ENCODE assay signal across 20 mouse cellular contexts in genomic region chr19:45565925-45566715, GRCm38 (mm10). TPM values are rescaled to one million over a fixed set of nuclear protein-coding genes. Genes with fewer than 3 reads are reported as not detected.
DNase-seq lines count a peak whose midpoint lies in the region; ATAC-seq and TF ChIP-seq lines count a peak whose summit lies in the region.
"Had no signal": no experiment of that assay in that cellular context is flagged by ENCODE, and none has a peak within 500 bp of the region (broad histone marks: within the 10 kb centered on the region; RNA-seq: fewer than 3 reads in every experiment).

No protein-coding gene starts in this region.

- H3K27me3 ChIP-seq in lung, embryonic 14.5 days (ENCODE audit: insufficient read depth, low read length): no peaks in the 10 kb centered on the region
- H3K27me3 ChIP-seq in hindbrain, embryonic 16.5 days (replicated peaks; ENCODE audit: control insufficient read depth, insufficient read depth, low read length): no peaks in the 10 kb centered on the region
- H3K27me3 ChIP-seq in stomach, embryonic 16.5 days (ENCODE audit: control insufficient read depth, insufficient read depth, low read length): no peaks in the 10 kb centered on the region
- H3K27me3 ChIP-seq: intestine, embryonic 15.5 days; limb, embryonic 15.5 days; neural tube, embryonic 12.5 days had no signal

- no peak for TF ChIP-seq CTCF in lung, embryonic 14.5 days (IDR thresholded peaks at IDR 0.05; ENCODE audit: low read depth)

- no peak overlapping the region for H3K9ac ChIP-seq in lung, embryonic 14.5 days
- no peak overlapping the region for H3K9ac ChIP-seq in hindbrain, embryonic 16.5 days (ENCODE audit: low read depth, low read length)
- H3K9ac ChIP-seq in stomach, embryonic 16.5 days (ENCODE audit: low read length): peak overlapping the region; percentile 28; the same call in 1 of the 2 replicates
- H3K9ac ChIP-seq: forebrain, embryonic 12.5 days; intestine, embryonic 15.5 days; limb, embryonic 15.5 days; neural tube, embryonic 12.5 days had no signal

- no peaks in the 10 kb centered on the region for H3K9me3 ChIP-seq in lung, embryonic 14.5 days (ENCODE audit: low read depth, low read length)
- H3K9me3 ChIP-seq in hindbrain, embryonic 16.5 days (ENCODE audit: control insufficient read depth, low read length): no peaks in the 10 kb centered on the region
- no peaks in the 10 kb centered on the region for H3K9me3 ChIP-seq in stomach, embryonic 16.5 days (replicated peaks; ENCODE audit: control insufficient read depth, low read length)
- H3K9me3 ChIP-seq: forebrain, embryonic 12.5 days; heart, embryonic 10.5 days; intestine, embryonic 15.5 days; limb, embryonic 15.5 days; neural tube, embryonic 12.5 days had no signal

- no peak overlapping the region for H3K27ac ChIP-seq in lung, embryonic 14.5 days (ENCODE audit: low read depth)
- no peak overlapping the region for H3K27ac ChIP-seq in hindbrain, embryonic 16.5 days (ENCODE audit: low read depth, low read length)
- H3K27ac ChIP-seq in stomach, embryonic 16.5 days (ENCODE audit: low read length): peak overlapping the region; percentile 19; the same call in 1 of the 2 replicates
- H3K27ac ChIP-seq: forebrain, embryonic 12.5 days; heart, embryonic 10.5 days; intestine, embryonic 15.5 days; layer of hippocampus, adult 2 months; limb, embryonic 15.5 days; neural tube, embryonic 12.5 days had no signal

- no peak overlapping the region for H3K4me2 ChIP-seq in lung, embryonic 14.5 days
- H3K4me2 ChIP-seq in hindbrain, embryonic 16.5 days (ENCODE audit: low read length): no peak overlapping the region
- no peak overlapping the region for H3K4me2 ChIP-seq in stomach, embryonic 16.5 days (ENCODE audit: low read depth, low read length)
- H3K4me2 ChIP-seq: forebrain, embryonic 12.5 days; intestine, embryonic 15.5 days; limb, embryonic 15.5 days; neural tube, embryonic 12.5 days had no signal

- H3K36me3 ChIP-seq in lung, embryonic 14.5 days (ENCODE audit: insufficient read depth): no peaks in the 10 kb centered on the region
- H3K36me3 ChIP-seq in hindbrain, embryonic 16.5 days (ENCODE audit: control insufficient read depth, insufficient read depth, low read length): no peaks in the 10 kb centered on the region
- no peaks in the 10 kb centered on the region for H3K36me3 ChIP-seq in stomach, embryonic 16.5 days (ENCODE audit: control insufficient read depth, insufficient read depth, low read length)
- H3K36me3 ChIP-seq: forebrain, embryonic 12.5 days; intestine, embryonic 15.5 days; limb, embryonic 15.5 days; neural tube, embryonic 12.5 days had no signal

- WGBS in lung, embryonic 14.5 days: 48% methylated on average over 15 of the region's 15 CpGs
- WGBS in hindbrain, embryonic 16.5 days: 46% methylated on average over 15 of the region's 15 CpGs
- WGBS in stomach, embryonic 16.5 days: 45% methylated on average over 15 of the region's 15 CpGs

- no peak overlapping the region for H3K4me3 ChIP-seq in lung, embryonic 14.5 days (ENCODE audit: low read depth, low read length)
- no peak overlapping the region for H3K4me3 ChIP-seq in hindbrain, embryonic 16.5 days (ENCODE audit: low read length)
- no peak overlapping the region for H3K4me3 ChIP-seq in stomach, embryonic 16.5 days (replicated peaks; ENCODE audit: low read length)
- H3K4me3 ChIP-seq: forebrain, embryonic 12.5 days; heart, embryonic 10.5 days; intestine, embryonic 15.5 days; layer of hippocampus, adult 2 months; limb, embryonic 15.5 days; neural tube, embryonic 12.5 days had no signal

- peak; percentile 35 to 49 for DNase-seq in cerebellum, adult 18-20 months
- DNase-seq in cerebellum, adult 11 months: no peak
- peak; percentile 55 for DNase-seq in lung, embryonic 14.5 days
- no peak for DNase-seq in lung, postnatal 4 days
- no peak for DNase-seq in kidney, adult 8-10 months
- DNase-seq in adrenal gland, postnatal 14 days: no peak
- DNase-seq: adrenal gland, adult 2 months; heart, postnatal 10 days; kidney, postnatal 10 days; lung, postnatal 14 days; right cerebral cortex, postnatal 25 days; thymus, postnatal 36 days had no signal

- no peaks in the 10 kb centered on the region; the same call in 1 of the 2 replicates for H3K4me1 ChIP-seq in lung, embryonic 14.5 days (ENCODE audit: insufficient read depth)
- H3K4me1 ChIP-seq in hindbrain, embryonic 16.5 days (ENCODE audit: control insufficient read depth, insufficient read depth, low read depth, low read length): peaks cover 4% of the 10 kb centered on the region
- peaks cover 28% of the 10 kb centered on the region for H3K4me1 ChIP-seq in stomach, embryonic 16.5 days (ENCODE audit: control insufficient read depth, insufficient read depth, low read length)

- no peak for ATAC-seq in lung, embryonic 14.5 days (ENCODE audit: insufficient read depth)
- 0 out of 2 replicates have a peak, but pooled peaks have one; percentile 31 for ATAC-seq in hindbrain, embryonic 16.5 days
- ATAC-seq in stomach, embryonic 16.5 days (ENCODE audit: insufficient read depth, low FRiP score): no peak
- ATAC-seq: intestine, embryonic 15.5 days had no signal

RNA-seq across cellular contexts. Expression of gene Gm17018, which starts 5.7 kb away (rescaled TPM):
- 48.0 and 56.7 TPM in 2 replicates for polyA plus RNA-seq in lung, embryonic 14.5 days (2014; fragmentation: Nextera tagmentation; extraction: Ambion mirVana)
- polyA plus RNA-seq in hindbrain, embryonic 16.5 days (2015; fragmentation: Nextera tagmentation; extraction: Ambion mirVana): 77.0 and 85.7 TPM in 2 replicates
- polyA plus RNA-seq in stomach, embryonic 16.5 days (2015; fragmentation: Nextera tagmentation; extraction: Ambion mirVana): 40.1 and 43.4 TPM in 2 replicates
- 21.1 and 22.6 TPM in 2 replicates for total RNA-seq in adrenal gland, postnatal 14 days (2021)

RNA-seq across cellular contexts. Expression of gene Poll, which starts 5.8 kb away (rescaled TPM):
- polyA plus RNA-seq in lung, embryonic 14.5 days (2014; fragmentation: Nextera tagmentation; extraction: Ambion mirVana): 15.9 and 18.3 TPM in 2 replicates
- polyA plus RNA-seq in hindbrain, embryonic 16.5 days (2015; fragmentation: Nextera tagmentation; extraction: Ambion mirVana): 11.1 and 14.6 TPM in 2 replicates
- polyA plus RNA-seq in stomach, embryonic 16.5 days (2015; fragmentation: Nextera tagmentation; extraction: Ambion mirVana): 12.5 and 13.2 TPM in 2 replicates
- 9.3 and 11.3 TPM in 2 replicates for total RNA-seq in adrenal gland, postnatal 14 days (2021)

Comparison
In these comparisons a context has a peak if more than half of its experiments do, and no peak if none do; other contexts are left out.
1. DNase-seq: peak in cerebellum, adult 18-20 months (2 of 2) and lung, embryonic 14.5 days (single experiment); none in cerebellum, adult 11 months (single experiment), lung, postnatal 4 days (0 of 2), kidney, adult 8-10 months (0 of 2) and adrenal gland, postnatal 14 days (single experiment).